Mouse (Mus musculus) hindbrain, embryonic 13.5 days (tissue): ENCODE measurements at regions not wholly inside any gene's neighbourhood (a gene's known extent, or its start where the extent isn't known, plus 50 kb on each side); places are given as distances from the start of the nearest gene placed in this dataset.
A peak's percentile ranks its signal among the peaks of the same experiment; 100 is the strongest.

Source experiments
- ATAC-seq: fragments of 200-750 bp; cut with Nextera tagmentation; 2 replicates; pipeline ENCODE4 v1.8.0; 2017; ENCODE audit warnings: moderate TSS enrichment; ENCODE audit not compliant: low FRiP score
- H3K27ac ChIP-seq: fragments of 300-500 bp; sonication (generic); 2 replicates; pipeline ENCODE4 v1.5.1; 2015; ENCODE audit warnings: inconsistent platforms, mild to moderate bottlenecking, moderate library complexity
- H3K27me3 ChIP-seq: fragments of 300-500 bp; sonication (generic); 2 replicates; pipeline ENCODE4 v1.6.1; 2015; ENCODE audit warnings: mild to moderate bottlenecking, inconsistent platforms
- H3K36me3 ChIP-seq: fragments of 300-500 bp; sonication (generic); 2 replicates; pipeline ENCODE4 v1.6.1; 2015; ENCODE audit warnings: mild to moderate bottlenecking, inconsistent platforms
- H3K4me1 ChIP-seq: fragments of 300-500 bp; sonication (generic); replicated peaks from 2 replicates; pipeline ENCODE4 v1.6.1; 2015; ENCODE audit warnings: inconsistent platforms
- H3K4me2 ChIP-seq: fragments of 300-500 bp; sonication (generic); 2 replicates; pipeline ENCODE4 v1.6.1; 2015; ENCODE audit warnings: inconsistent platforms, mild to moderate bottlenecking, moderate library complexity
- H3K4me3 ChIP-seq: fragments of 300-500 bp; sonication (generic); 2 replicates; pipeline ENCODE4 v1.5.1; 2015; ENCODE audit warnings: mild to moderate bottlenecking, inconsistent platforms
- H3K9ac ChIP-seq: fragments of 300-500 bp; sonication (generic); 2 replicates; pipeline ENCODE4 v1.6.1; 2015; ENCODE audit warnings: mild to moderate bottlenecking, inconsistent platforms
- H3K9me3 ChIP-seq: fragments of 300-500 bp; sonication (generic); 2 replicates; pipeline ENCODE4 v1.6.1; 2016; ENCODE audit warnings: inconsistent platforms
- WGBS: fragments of 180-500 bp; shearing (Covaris S2); methylation state at CpG from one replicate; pipeline ENCODE4 v1.1.7; 2015; 5-methylcytosine and 5-hydroxymethylcytosine counted together

DNA sequence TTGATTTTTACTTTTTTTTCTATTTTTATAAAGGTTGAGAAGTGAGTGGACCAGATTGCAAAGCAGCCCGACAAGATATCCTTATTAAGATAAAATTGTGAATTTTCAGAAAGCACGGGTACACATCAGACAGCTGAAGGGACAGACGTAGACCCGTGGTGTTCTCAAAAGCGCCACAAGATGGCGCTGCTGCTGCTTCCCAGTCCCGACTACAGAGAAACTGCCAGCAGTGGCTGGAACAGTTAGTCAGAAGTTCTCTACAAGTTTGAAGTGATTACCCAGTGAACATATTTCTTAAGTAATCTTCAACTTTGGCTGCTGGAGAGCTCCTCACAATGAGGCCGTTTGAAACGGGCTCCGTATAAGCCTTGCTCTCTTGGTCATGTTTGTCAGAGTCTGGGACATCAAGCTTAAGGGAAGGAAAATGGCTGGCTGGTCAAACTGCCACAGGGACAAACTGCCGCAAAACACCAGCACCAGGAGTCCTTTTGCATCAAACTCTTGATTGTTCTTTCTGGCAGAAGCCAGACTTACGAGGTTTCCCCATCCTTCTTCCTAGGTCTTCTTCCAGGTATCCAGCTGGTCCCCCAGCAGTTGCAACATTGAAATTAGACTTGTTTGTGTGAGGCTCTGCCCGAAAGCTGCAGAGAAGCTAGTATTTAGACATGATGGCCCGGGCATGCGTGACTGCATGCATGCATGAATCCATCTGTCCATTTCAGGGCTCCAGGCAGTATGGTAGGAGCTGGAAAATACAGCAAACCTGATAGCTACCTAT, 106.0 kb upstream of the Chd6 start:
- Histone ChIP-seq H3K36me3 (no peaks in the 10 kb centered on the region), H3K27ac (no peak overlapping the region), H3K4me3 (no peak overlapping the region), H3K4me2 (0 out of 2 replicates have a peak overlapping the region, but pooled peaks have one; percentile 8), H3K9me3 (no peaks in the 10 kb centered on the region), H3K27me3 (no peaks in the 10 kb centered on the region), H3K9ac (no peak overlapping the region), H3K4me1 (peaks cover 15% of the 10 kb centered on the region)
- no peak for ATAC-seq
- WGBS, result 25% methylated on average over 15 of the region's 15 CpGs

DNA sequence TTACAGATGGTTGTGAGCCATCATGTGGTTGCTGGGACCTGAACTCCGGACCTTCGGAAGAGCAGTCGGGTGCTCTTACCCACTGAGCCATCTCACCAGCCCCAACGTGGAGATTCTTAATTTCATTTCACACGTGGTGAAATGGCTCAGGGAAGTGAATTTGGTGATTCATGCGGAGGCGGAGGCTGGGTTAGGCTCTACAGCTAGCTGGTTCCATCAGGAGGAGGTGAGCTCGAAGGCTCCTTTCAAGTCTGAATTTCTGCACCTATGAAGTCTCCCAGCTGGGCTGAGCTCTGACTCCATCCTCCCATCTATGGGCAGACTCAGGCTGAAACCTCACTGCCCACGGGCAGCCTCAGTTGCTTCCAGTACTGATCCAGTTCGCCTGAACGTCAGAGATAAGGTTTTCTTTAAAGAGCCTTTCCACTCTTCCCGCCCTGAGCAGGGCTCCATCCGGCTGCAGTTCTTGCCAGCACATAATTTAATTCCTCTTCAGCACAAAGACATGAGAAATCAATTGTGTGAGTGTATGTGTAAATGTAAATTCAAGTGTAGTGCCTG, 103.5 kb upstream of the Chd6 start:
- Histone ChIP-seq H3K4me1 (peaks cover 2% of the 10 kb centered on the region; the same call in 1 of the 2 replicates), H3K4me2 (no peak overlapping the region), H3K27ac (no peak overlapping the region), H3K36me3 (no peaks in the 10 kb centered on the region), H3K4me3 (no peak overlapping the region), H3K9me3 (no peaks in the 10 kb centered on the region), H3K9ac (no peak overlapping the region), H3K27me3 (no peaks in the 10 kb centered on the region)
- no peak for ATAC-seq
- WGBS, result 80% methylated on average over 13 of the region's 13 CpGs

DNA sequence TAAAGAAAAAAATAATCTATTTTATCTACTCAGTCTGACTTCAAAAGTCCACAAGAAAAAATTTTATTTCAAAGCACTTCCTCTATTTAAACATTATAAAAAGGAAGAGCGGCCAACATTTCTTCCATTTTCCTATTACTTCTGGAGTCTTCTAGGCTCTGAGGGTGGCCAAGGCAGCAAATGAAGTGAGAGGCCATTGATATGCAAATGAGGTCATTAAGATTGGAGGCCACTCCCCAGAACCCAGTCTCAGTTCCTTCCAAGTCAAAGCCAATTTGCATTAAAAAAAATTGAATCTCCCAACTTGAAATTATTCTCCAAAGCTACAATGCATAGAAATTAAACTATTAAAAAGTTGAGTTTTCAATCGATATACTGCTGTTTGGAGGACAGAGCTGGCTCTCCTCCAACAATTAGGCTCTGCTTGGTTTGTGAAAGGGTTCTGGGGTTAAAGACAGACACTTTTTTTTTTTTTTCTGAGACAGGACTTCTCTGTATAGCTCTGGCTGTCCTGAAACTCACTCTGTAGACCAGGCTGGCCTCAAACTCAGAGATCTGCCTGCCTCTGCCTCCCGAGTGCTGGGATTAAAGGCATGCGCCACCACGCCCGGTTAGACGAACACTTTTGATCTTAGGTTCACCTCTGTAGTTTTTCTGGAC, 88.0 kb upstream of the Chd6 start:
- peaks cover 5% of the 10 kb centered on the region; the same call in 1 of the 2 replicates for H3K4me1 ChIP-seq
- WGBS, result 84% methylated on average over 7 of the region's 7 CpGs
- no peak for ATAC-seq
- no peaks in the 10 kb centered on the region for H3K36me3 ChIP-seq
- no peak overlapping the region for H3K4me2 ChIP-seq
- no peak overlapping the region for H3K9ac ChIP-seq
- no peaks in the 10 kb centered on the region for H3K9me3 ChIP-seq
- no peak overlapping the region for H3K4me3 ChIP-seq
- no peak overlapping the region for H3K27ac ChIP-seq
- no peaks in the 10 kb centered on the region for H3K27me3 ChIP-seq

DNA sequence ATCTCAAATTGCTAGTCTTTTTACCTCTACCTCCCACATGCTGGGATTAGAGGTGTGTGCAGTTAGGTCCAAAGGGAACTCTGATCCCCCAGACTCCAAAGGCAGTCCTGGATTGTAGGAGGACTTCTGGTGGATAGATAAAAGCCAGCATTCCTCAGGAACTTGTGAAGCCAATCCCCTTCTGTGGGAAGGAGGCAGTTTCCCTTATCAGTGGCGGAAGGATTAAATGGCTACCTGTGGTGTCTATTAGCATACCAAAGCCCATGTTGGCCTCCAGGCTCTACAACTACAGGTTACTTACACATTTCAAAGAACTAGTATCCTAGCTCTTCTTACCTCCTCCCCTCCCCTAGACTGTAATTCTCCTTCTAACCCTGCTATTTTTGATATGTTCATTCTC, 78.6 kb upstream of the Chd6 start:
- H3K36me3 ChIP-seq, result no peaks in the 10 kb centered on the region
- H3K9ac ChIP-seq, result no peak overlapping the region
- H3K4me1 ChIP-seq, result no peaks in the 10 kb centered on the region
- no peak for ATAC-seq
- 41% methylated on average over 1 of the region's 1 CpGs for WGBS
- no peak overlapping the region for H3K27ac ChIP-seq
- H3K4me2 ChIP-seq, result no peak overlapping the region
- no peaks in the 10 kb centered on the region for H3K27me3 ChIP-seq
- no peak overlapping the region for H3K4me3 ChIP-seq
- H3K9me3 ChIP-seq, result no peaks in the 10 kb centered on the region

DNA sequence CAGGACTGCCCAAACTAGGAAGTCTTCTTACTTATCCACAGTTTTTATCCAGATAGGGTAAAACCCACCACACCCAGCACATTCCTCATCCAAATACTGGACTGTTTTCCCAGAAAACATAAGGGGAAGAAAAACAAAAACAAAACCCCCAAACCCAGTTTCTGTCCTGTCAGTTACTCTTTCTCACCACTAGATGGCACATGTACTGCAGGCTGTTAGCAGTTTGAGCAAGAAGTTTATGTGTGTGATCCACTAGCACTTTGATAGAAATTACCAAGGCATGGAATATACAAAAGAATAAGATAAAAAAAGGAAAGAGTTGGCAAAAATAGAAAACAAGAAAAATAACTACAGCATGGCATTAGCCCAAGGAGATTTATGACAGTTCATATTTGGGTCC, 76.2 kb upstream of the Chd6 start:
- Histone ChIP-seq H3K36me3 (no peaks in the 10 kb centered on the region), H3K9me3 (no peaks in the 10 kb centered on the region), H3K4me1 (no peaks in the 10 kb centered on the region), H3K4me3 (no peak overlapping the region), H3K4me2 (no peak overlapping the region), H3K9ac (no peak overlapping the region), H3K27ac (no peak overlapping the region), H3K27me3 (no peaks in the 10 kb centered on the region)
- no peak for ATAC-seq

DNA sequence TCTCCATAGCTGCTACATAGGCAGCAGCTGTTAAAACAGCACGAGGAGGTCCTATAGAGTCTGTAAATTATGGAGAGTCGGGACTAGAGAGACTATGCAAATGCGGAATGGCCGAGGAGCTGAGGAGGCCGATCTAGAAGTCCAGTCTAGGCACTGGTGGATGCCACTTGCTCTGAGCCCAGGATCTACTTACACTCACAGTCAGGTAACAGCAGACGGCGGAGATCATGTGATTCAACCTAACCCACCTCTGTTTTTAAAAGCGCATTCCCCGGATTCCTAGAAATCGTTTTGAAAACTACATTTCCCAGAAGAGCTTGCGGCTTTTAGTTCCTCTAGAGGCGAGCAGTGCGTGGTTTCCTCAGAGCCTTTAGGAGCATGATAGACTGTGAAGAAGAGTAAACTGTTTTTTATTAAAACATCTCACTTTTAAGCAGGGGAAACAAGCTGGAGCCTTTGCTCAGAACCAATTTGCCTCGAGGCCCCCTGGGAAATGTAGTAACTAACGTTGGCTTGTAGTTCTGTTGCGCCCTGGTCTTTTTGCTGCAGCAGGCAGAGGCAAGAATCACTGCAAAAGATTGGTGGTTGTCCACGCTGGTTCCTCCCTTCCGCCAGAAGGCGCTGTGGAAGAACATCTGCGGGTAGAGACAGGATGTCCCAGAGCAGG, 68.6 kb upstream of the Chd6 start:
- peak; percentile 86 for ATAC-seq
- no peaks in the 10 kb centered on the region for H3K36me3 ChIP-seq
- H3K27ac ChIP-seq, result peak overlapping the region; percentile 78
- peak overlapping the region; percentile 48 for H3K4me3 ChIP-seq
- no peaks in the 10 kb centered on the region for H3K9me3 ChIP-seq
- WGBS, result 3% methylated on average over 20 of the region's 20 CpGs
- peak overlapping the region; percentile 57 for H3K4me2 ChIP-seq
- no peaks in the 10 kb centered on the region; the same call in 1 of the 2 replicates for H3K4me1 ChIP-seq
- no peaks in the 10 kb centered on the region for H3K27me3 ChIP-seq
- H3K9ac ChIP-seq, result peak overlapping the region; percentile 63

DNA sequence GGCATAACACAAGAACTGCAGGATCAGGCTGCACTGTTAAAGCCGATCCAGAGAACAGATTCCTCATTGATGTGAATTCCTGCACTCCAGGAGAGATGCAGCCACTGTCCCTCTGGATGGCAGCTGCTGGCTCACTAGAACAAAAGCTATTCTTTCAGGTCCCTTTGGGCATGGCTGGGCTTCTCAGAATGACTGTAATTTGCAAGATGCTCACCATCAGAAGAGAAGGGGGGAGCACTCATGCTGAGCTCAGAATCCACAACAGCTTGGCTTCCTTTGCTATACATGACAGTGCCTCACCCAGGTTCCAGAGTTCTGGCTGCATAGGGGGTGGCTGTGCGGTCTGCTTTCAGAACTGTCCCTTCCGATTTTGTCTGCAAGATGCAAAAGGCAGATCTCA, 57.8 kb upstream of the Chd6 start:
- Histone ChIP-seq H3K27me3 (no peaks in the 10 kb centered on the region), H3K4me2 (no peak overlapping the region), H3K9ac (no peak overlapping the region), H3K27ac (no peak overlapping the region), H3K4me1 (peaks cover 7% of the 10 kb centered on the region), H3K36me3 (no peaks in the 10 kb centered on the region), H3K9me3 (no peaks in the 10 kb centered on the region), H3K4me3 (no peak overlapping the region)
- WGBS, result 7% methylated on average over 3 of the region's 3 CpGs
- no peak for ATAC-seq

DNA sequence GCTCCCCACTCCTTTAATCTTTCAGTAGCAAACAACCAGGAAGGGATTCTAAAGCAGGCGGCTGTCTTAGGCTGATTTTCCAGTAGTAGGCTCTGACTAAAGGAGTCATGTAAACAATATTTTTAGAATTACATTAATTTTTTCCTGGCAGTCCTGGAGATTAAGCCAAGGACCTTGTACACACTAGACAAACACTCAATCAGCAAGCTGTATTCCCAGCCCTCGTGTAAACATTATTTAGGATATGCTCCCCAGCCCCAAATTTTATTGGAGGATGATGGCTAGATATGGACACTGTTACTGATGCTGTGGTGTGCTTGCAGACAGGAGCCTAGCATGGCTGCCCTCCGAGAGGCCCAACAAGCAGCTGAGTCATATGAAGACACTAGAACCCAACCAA, 56.6 kb upstream of the Chd6 start:
- 69% methylated on average over 3 of the region's 3 CpGs for WGBS
- Histone ChIP-seq H3K27me3 (no peaks in the 10 kb centered on the region), H3K36me3 (no peaks in the 10 kb centered on the region)

DNA sequence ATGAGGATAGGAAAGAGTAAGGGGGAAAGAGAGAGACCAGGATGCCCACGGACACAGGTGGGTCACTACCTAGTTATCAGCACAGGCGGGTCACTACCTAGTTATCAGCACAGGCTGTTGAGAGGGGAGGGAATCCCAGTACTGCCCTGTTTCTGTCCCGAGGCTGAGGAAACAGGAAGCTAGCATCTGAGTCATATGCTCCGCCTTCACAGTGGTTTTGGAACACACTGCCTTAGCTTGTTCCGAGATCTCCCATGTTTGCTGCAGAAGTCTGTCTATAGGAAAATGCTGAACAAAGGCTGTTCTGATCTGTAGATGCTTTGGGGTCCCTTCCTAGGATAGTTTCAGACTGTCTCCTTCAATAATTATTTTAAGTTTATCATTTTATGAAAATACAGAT, 55.4 kb upstream of the Chd6 start:
- H3K4me3 ChIP-seq, result no peak overlapping the region
- no peak for ATAC-seq
- H3K9ac ChIP-seq, result no peak overlapping the region

More for the DNA sequence above, 56.6 kb upstream of the Chd6 start:
- H3K4me1 ChIP-seq, result peaks cover 7% of the 10 kb centered on the region
- no peak overlapping the region for H3K9ac ChIP-seq
- no peak overlapping the region for H3K4me2 ChIP-seq
- H3K4me3 ChIP-seq, result no peak overlapping the region
- H3K9me3 ChIP-seq, result no peaks in the 10 kb centered on the region
- ATAC-seq, result no peak
- no peak overlapping the region for H3K27ac ChIP-seq

More for the DNA sequence above, 55.4 kb upstream of the Chd6 start:
- Histone ChIP-seq H3K27ac (no peak overlapping the region), H3K27me3 (no peaks in the 10 kb centered on the region), H3K9me3 (no peaks in the 10 kb centered on the region), H3K4me1 (peaks cover 7% of the 10 kb centered on the region), H3K36me3 (no peaks in the 10 kb centered on the region), H3K4me2 (no peak overlapping the region)
- 75% methylated on average over 5 of the region's 5 CpGs for WGBS
